Mouse (Mus musculus) bone marrow, adult 2 months (tissue): ENCODE results near the gene Caap1. TPM values are rescaled to one million over a fixed set of nuclear protein-coding genes. Genes with fewer than 3 reads are reported as not detected.
A peak's percentile ranks its signal among the peaks of the same experiment; 100 is the strongest.

Experiments
- H3K27ac ChIP-seq: fragments of 200-500 bp; 2 replicates; pipeline ENCODE4 v1.5.1; 2012; ENCODE audit warnings: low read depth, mild to moderate bottlenecking, control low read depth, inconsistent platforms, low read length; ENCODE audit not compliant: control insufficient read depth, poor library complexity, insufficient read depth
- H3K4me1 ChIP-seq: fragments of 200-500 bp; 2 replicates; pipeline ENCODE4 v1.6.1; 2011; ENCODE audit warnings: low read length; ENCODE audit not compliant: control insufficient read depth, insufficient read depth
- H3K4me3 ChIP-seq: fragments of 200-500 bp; replicated peaks from 2 replicates; pipeline ENCODE3; 2011; ENCODE audit warnings: mild to moderate bottlenecking, low read depth, low read length, control low read depth; ENCODE audit not compliant: control insufficient read depth
- CTCF ChIP-seq: fragments of 200-500 bp; IDR thresholded peaks from 2 replicates; pipeline ENCODE4 v1.5.1; 2011; ENCODE audit warnings: low read length, control low read depth; ENCODE audit not compliant: control insufficient read depth, insufficient read depth
- POLR2A ChIP-seq: fragments of 200-500 bp; IDR thresholded peaks from 2 replicates; pipeline ENCODE4 v1.6.1; 2011; ENCODE audit warnings: low read depth, mild to moderate bottlenecking, control low read depth, low read length, borderline replicate concordance; ENCODE audit not compliant: control insufficient read depth
- WGBS: fragments of 180-500 bp; shearing (Covaris S2); methylation state at CpG from one replicate; pipeline ENCODE4 v1.1.7; 2018; 5-methylcytosine and 5-hydroxymethylcytosine counted together
- polyA plus RNA-seq: library from polyadenylated mRNA; stranded (reverse); fragments of >200 nt; gene quantifications from 2 replicates; pipeline ENCODE4 v1.2.4, GENCODE M21; 2011; ENCODE audit warnings: low replicate concordance; ENCODE audit not compliant: missing spikeins, insufficient read depth, insufficient read length

The Caap1 gene
- polyA plus RNA-seq, 1 experiment: 6.2 TPM

DNA sequence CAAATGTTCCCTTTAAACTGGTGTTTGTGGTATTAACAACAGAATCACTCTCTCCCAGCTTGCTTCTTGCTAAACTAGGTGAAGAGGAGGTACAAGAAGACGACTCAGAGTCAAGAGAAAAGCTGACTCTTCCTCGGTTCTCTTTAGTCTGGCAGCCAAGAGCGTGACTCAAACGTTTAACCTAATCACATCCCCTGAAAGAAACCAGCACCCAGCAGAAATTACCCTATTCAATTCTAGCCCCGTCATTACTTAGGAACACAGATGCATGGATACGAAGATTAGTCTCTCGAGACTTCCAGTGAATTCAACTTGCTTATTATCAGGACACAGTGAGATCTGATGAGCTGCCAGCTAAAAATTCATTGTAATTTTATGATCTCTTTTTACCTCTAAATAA lies 12.3 kb downstream of the Caap1 start:
- H3K4me1 ChIP-seq: no peaks in the 10 kb centered on the region
- TF ChIP-seq CTCF (no peak), POLR2A (no peak)
- 84% methylated on average over 7 of the region's 7 CpGs for WGBS
- H3K27ac ChIP-seq: no peak overlapping the region
- no peak overlapping the region for H3K4me3 ChIP-seq

DNA sequence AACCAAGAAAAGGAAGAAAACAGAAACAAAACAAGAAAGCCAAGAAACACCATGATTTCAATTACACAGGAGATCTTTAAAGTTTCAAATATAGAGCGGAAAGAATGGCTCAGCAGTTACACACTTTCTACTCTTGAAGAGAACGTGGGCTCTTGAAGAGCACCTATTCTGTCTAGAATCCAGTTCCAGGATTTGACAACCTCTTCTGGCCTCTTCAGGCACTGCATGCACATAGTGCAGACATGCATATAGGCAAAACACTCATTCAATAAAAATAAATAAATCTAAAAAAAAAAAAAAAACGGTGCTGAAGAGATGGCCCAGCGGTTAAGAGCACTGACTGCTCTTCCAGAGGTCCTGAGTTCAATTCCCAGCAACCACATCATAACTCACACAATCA lies 13.6 kb downstream of the Caap1 start:
- WGBS: 91% methylated on average over 4 of the region's 4 CpGs

DNA sequence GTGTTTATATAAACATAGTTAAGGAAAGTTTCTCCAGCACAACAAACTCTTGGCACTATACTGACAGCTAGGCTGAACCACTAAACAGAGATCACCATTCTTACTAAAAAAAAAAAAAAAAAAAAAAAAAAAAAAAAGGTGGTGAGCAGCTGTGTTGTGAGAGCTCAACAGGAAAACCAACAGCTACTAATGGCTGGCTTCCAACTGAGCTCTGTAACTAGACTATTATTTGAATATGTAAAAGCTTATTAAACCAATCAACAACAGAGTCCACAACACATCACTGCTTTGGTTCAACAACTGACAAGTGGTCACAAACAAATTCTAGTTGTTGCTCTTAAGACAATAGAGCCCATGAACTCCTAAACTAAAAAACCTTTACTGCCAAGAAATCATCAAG lies 23.4 kb downstream of the Caap1 start:
- Histone ChIP-seq H3K4me3 (no peak overlapping the region), H3K27ac (no peak overlapping the region), H3K4me1 (no peaks in the 10 kb centered on the region)
- TF ChIP-seq POLR2A: no peak
- no peak for TF ChIP-seq CTCF

More for the DNA sequence above, 13.6 kb downstream of the Caap1 start:
- no peak overlapping the region for H3K27ac ChIP-seq
- H3K4me1 ChIP-seq: no peaks in the 10 kb centered on the region
- H3K4me3 ChIP-seq: no peak overlapping the region
- TF ChIP-seq POLR2A (no peak), CTCF (no peak)

DNA sequence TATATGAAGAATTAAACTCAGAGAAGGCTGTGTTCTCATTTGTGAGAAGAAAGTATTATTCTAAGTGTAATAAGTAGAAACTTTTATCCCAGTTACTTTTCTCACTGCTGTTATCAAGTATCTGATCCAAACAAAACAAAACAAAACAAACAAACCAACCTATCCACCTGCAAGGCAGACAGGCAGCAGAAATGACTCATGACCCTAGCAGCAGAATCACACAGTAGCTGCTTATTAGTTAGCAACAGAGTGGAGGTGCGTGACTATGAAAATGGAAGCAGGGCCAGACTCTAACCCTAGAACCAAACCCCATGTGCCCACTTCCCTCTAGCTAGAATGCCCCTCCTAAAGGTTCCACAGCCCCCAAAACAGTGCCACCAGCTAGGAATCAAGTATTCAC lies 27.1 kb downstream of the Caap1 start:
- no peaks in the 10 kb centered on the region for H3K4me1 ChIP-seq
- no peak for TF ChIP-seq POLR2A
- no peak for TF ChIP-seq CTCF
- H3K27ac ChIP-seq: no peak overlapping the region
- WGBS: 84% methylated on average over 1 of the region's 1 CpGs
- H3K4me3 ChIP-seq: no peak overlapping the region

DNA sequence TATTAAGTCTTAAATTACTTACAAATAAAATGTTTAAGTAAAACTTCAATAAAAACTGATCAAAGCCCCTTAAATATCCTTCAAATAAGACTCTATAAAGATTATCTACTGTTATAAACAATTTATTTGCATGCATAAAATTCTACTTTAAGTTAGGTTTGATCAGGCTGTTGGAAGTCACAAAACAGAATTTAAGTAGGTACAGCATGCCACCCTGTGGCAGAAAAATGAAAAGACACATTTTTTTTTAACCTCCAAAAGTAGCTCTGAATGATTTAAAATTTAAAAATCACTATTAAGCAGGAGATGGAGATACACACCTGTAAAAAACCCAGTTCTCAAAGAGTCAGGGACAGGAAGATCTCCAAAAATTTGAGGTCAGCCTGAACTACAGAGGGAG lies 33.3 kb downstream of the Caap1 start:
- Histone ChIP-seq H3K27ac (no peak overlapping the region), H3K4me3 (no peak overlapping the region), H3K4me1 (no peaks in the 10 kb centered on the region)
- no peak for TF ChIP-seq CTCF
- no peak for TF ChIP-seq POLR2A

DNA sequence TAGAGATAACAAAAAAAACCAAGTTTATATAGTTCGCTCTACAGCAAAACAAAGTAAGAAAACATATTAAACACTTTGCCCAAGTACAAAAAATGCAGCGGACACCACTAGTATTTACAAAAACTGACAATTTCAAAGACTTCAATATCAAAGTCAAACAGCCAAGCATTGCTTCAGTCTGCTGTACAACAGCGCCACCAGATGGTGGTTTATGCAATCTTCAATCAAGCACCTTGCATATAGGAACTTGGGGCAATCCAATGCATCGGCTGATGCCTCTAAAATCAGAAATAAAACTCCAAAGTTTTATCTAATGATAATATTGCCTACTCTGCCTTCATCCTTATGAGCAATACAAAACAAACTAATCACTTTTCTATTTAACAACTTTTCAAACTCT lies 39.0 kb downstream of the Caap1 start:
- no peak for TF ChIP-seq POLR2A
- TF ChIP-seq CTCF: no peak
- no peaks in the 10 kb centered on the region for H3K4me1 ChIP-seq
- H3K4me3 ChIP-seq: no peak overlapping the region
- WGBS: 63% methylated on average over 4 of the region's 4 CpGs
- no peak overlapping the region for H3K27ac ChIP-seq

DNA sequence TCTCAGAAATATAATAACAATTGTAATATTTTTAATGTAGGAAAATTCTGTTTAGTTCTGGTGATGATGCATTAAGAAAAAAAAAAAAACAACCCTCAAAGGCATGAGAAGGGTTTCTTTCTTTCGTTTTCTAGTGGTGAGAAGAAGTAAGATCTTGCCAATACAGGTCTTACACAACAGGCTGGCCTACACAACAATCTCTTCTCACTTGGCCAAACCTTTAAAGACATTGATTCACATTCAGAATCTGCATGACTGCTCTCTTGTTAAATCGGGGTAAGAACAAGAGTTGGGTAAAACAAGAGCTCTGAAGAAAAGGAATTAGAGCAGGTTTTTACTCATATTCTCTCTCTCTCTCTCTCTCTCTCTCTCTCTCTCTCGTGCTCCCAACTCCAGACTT lies 41.2 kb downstream of the Caap1 start:
- H3K27ac ChIP-seq: no peak overlapping the region
- 40% methylated on average over 3 of the region's 3 CpGs for WGBS
- H3K4me3 ChIP-seq: no peak overlapping the region
- TF ChIP-seq CTCF (no peak), POLR2A (no peak)
- no peaks in the 10 kb centered on the region for H3K4me1 ChIP-seq

DNA sequence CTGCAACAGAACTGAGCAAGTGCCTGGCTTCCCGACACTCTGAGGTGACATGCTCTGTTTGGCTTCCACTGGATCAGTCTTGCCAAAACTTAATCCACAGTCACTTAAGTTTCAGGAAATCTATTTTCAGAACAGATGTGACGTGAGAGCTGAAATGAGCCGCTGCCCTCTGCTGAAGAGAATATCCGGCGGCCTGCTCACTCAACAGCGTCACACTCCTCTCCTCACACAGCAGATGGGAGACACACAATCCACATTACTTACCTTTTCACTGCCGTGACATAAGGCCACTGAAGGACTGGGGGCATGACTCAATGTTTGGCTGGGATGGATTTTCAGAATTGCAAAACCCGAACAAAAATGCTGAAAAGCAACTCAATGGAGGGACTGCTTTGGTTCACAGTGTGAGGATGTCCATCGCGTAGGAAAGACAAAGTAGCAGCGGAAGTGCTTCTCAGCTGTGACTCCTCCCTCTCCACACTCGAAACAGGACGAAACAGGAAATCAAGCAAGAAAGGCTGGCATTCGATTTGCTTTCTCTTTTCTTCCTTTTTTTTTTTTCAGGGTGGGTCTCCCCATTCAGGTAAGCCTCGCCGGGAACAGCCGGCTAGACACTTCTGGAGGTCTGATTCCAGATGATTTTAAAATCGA lies 79.7 kb downstream of the Caap1 start:
- Histone ChIP-seq H3K27ac (no peak overlapping the region), H3K4me3 (peak overlapping the region; percentile 11), H3K4me1 (no peaks in the 10 kb centered on the region)
- WGBS: 75% methylated on average over 18 of the region's 18 CpGs
- TF ChIP-seq CTCF (no peak), POLR2A (no peak)

DNA sequence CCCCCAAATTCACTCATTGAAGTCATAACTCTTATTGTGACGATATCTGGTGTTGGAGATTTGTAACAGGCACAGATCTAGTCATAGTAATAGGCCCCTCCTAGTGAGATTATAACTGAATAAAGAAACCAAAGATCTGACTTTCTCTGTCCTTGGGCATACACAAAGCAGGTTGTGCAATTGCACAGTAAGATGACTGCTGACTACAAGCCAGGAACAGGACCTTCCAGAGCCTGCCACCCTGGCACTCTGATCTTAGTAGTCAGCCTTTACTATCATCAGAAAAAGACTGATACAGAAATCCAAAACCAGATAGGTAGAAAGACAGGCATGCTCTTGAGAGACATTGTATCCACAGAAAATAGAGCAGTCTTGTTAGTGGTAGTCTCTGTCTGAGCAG lies 83.3 kb downstream of the Caap1 start:
- H3K27ac ChIP-seq: no peak overlapping the region
- no peak for TF ChIP-seq CTCF
- no peak for TF ChIP-seq POLR2A

DNA sequence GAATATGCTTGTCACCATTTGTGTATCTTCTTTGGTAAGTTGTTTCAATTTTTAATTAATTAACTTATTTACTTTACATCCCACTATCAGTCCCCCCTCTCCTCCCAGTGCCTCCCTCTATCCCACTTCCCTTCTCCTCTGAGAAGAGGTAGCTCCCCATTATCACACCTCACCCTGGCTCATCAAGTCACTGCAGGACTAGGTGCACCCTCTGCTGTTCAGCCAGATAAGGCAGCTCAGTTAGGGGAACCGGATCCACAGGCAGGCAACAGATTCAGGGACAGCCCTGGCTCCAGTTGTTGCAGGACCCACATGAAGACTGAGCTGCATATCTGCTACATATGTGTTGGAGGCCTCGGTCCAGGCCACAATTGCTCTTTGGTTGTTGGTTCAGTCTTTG lies 97.2 kb downstream of the Caap1 start:
- WGBS: 81% methylated on average over 2 of the region's 2 CpGs
- no peak for TF ChIP-seq CTCF
- TF ChIP-seq POLR2A: no peak
- Histone ChIP-seq H3K4me1 (no peaks in the 10 kb centered on the region), H3K27ac (no peak overlapping the region), H3K4me3 (no peak overlapping the region)

More for the DNA sequence above, 83.3 kb downstream of the Caap1 start:
- 88% methylated on average over 1 of the region's 1 CpGs for WGBS
- no peak overlapping the region for H3K4me3 ChIP-seq
- H3K4me1 ChIP-seq: no peaks in the 10 kb centered on the region
